Comparison of ENCODE assay signal across 28 mouse cellular contexts in the genomic region with DNA sequence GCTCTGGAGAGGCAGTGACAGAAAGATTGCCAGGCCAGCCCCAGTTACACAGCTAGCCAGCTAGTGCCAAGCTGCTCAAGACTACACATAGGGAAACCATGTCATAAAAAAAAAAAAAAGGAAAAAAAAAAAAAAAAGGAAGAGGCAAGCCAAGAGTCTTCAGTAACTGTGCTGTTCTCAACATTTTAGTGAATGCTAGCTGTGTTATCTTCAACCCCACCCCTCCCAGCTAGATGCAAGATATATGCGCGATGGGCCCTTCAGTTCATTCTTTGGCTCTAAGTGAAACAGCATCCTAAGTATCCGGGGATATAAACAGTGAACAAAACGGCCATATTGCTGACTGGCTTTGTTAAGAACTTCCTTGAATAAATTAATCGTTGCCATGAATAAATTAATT.
"Had no signal": no experiment of that assay in that cellular context is flagged by ENCODE, and none has a peak within 500 bp of the region (broad histone marks: within the 10 kb centered on the region; RNA-seq: fewer than 3 reads in every experiment).

No protein-coding gene starts in this region.

- DNase-seq: left cerebral cortex, postnatal 4 days; liver; liver, embryonic 13.5 days; liver, postnatal 0 days; lung, adult 18-20 months; lung, adult 2 months; lung, embryonic 14.5 days; lung, postnatal 10 days; lung, postnatal 14 days; lung, postnatal 36 days; lung, postnatal 4 days; midbrain, embryonic 14.5 days had no signal

- H3K36me3 ChIP-seq: limb, embryonic 10.5 days; limb, embryonic 12.5 days; limb, embryonic 13.5 days; limb, embryonic 15.5 days; liver, embryonic 12.5 days; liver, embryonic 13.5 days; liver, embryonic 15.5 days; lung, embryonic 15.5 days; midbrain, embryonic 10.5 days; midbrain, embryonic 12.5 days; midbrain, embryonic 13.5 days; midbrain, embryonic 15.5 days; neural tube, embryonic 12.5 days had no signal

- H3K27ac ChIP-seq: limb, embryonic 10.5 days; limb, embryonic 12.5 days; limb, embryonic 13.5 days; limb, embryonic 15.5 days; liver, embryonic 12.5 days; liver, embryonic 13.5 days; liver, embryonic 14.5 days; liver, embryonic 15.5 days; lung, embryonic 15.5 days; macrophage; midbrain, embryonic 10.5 days; midbrain, embryonic 12.5 days; midbrain, embryonic 13.5 days; midbrain, embryonic 15.5 days; neural tube, embryonic 12.5 days had no signal

- H3K9me3 ChIP-seq: limb, embryonic 10.5 days; limb, embryonic 12.5 days; limb, embryonic 13.5 days; limb, embryonic 15.5 days; liver, embryonic 12.5 days; liver, embryonic 13.5 days; liver, embryonic 15.5 days; lung, embryonic 15.5 days; megakaryocyte, embryonic 14.5 days; midbrain, embryonic 10.5 days; midbrain, embryonic 12.5 days; midbrain, embryonic 13.5 days; midbrain, embryonic 15.5 days; neural tube, embryonic 12.5 days had no signal

- H3K4me3 ChIP-seq: limb, embryonic 10.5 days; limb, embryonic 12.5 days; limb, embryonic 13.5 days; limb, embryonic 15.5 days; liver, embryonic 12.5 days; liver, embryonic 13.5 days; liver, embryonic 15.5 days; lung, embryonic 15.5 days; megakaryocyte, embryonic 14.5 days; midbrain, embryonic 10.5 days; midbrain, embryonic 12.5 days; midbrain, embryonic 13.5 days; midbrain, embryonic 15.5 days; myocyte; neural tube, embryonic 12.5 days had no signal

- H3K9ac ChIP-seq: limb, embryonic 12.5 days; limb, embryonic 13.5 days; limb, embryonic 15.5 days; liver, embryonic 12.5 days; liver, embryonic 13.5 days; liver, embryonic 14.5 days; liver, embryonic 15.5 days; liver, postnatal 0 days; lung, embryonic 14.5 days; lung, embryonic 15.5 days; midbrain, embryonic 12.5 days; midbrain, embryonic 13.5 days; midbrain, embryonic 15.5 days; neural tube, embryonic 12.5 days had no signal
